Comparison of ENCODE assay signal across 15 mouse cellular contexts in genomic region chr11:104589570-104589969, GRCm38 (mm10).
"Had no signal": no experiment of that assay in that cellular context is flagged by ENCODE, and none has a peak within 500 bp of the region (broad histone marks: within the 10 kb centered on the region; RNA-seq: fewer than 3 reads in every experiment).

No protein-coding gene starts in this region.

- H3K9me3 ChIP-seq: heart, embryonic 10.5 days; heart, embryonic 12.5 days; heart, embryonic 13.5 days; heart, embryonic 15.5 days; intestine, embryonic 15.5 days; kidney, embryonic 15.5 days had no signal

- H3K27me3 ChIP-seq: heart, embryonic 12.5 days; heart, embryonic 13.5 days; heart, embryonic 15.5 days; hindbrain, embryonic 12.5 days; hindbrain, embryonic 13.5 days; hindbrain, embryonic 15.5 days; intestine, embryonic 15.5 days; kidney, embryonic 15.5 days had no signal

- H3K27ac ChIP-seq: heart, embryonic 10.5 days; heart, embryonic 13.5 days; heart, embryonic 15.5 days; hindbrain, embryonic 10.5 days; hindbrain, embryonic 12.5 days; hindbrain, embryonic 13.5 days; hindbrain, embryonic 14.5 days; hindbrain, embryonic 15.5 days; hindbrain, postnatal 0 days; intestine, embryonic 15.5 days; kidney, embryonic 15.5 days; kidney, postnatal 0 days; layer of hippocampus, adult 2 months had no signal

- H3K4me2 ChIP-seq: heart, embryonic 11.5 days; heart, embryonic 12.5 days; heart, embryonic 13.5 days; heart, embryonic 15.5 days; hindbrain, embryonic 12.5 days; hindbrain, embryonic 13.5 days; hindbrain, embryonic 14.5 days; hindbrain, embryonic 15.5 days; intestine, embryonic 15.5 days; kidney, embryonic 15.5 days had no signal

- H3K9ac ChIP-seq: heart, embryonic 12.5 days; heart, embryonic 13.5 days; heart, embryonic 15.5 days; hindbrain, embryonic 12.5 days; hindbrain, embryonic 13.5 days; hindbrain, embryonic 14.5 days; hindbrain, embryonic 15.5 days; intestine, embryonic 15.5 days; kidney, embryonic 15.5 days had no signal

- H3K36me3 ChIP-seq: hindbrain, embryonic 10.5 days; hindbrain, embryonic 12.5 days; hindbrain, embryonic 13.5 days; hindbrain, embryonic 15.5 days; intestine, embryonic 15.5 days; kidney, embryonic 15.5 days had no signal

- H3K4me3 ChIP-seq: heart, embryonic 10.5 days; heart, embryonic 12.5 days; heart, embryonic 13.5 days; heart, embryonic 15.5 days; hindbrain, embryonic 10.5 days; hindbrain, embryonic 12.5 days; hindbrain, embryonic 13.5 days; hindbrain, embryonic 15.5 days; intestine, embryonic 15.5 days; kidney, embryonic 15.5 days; layer of hippocampus, adult 2 months had no signal

- H3K4me1 ChIP-seq: hindbrain, embryonic 12.5 days; hindbrain, embryonic 13.5 days; hindbrain, embryonic 15.5 days had no signal
